Mouse (Mus musculus): ENCODE measurements around the gene 4632433K11Rik. TPM values are rescaled to one million over a fixed set of nuclear protein-coding genes. Genes with fewer than 3 reads are reported as not detected.
"Not testable (repeated sequence)": the region's sequence is repeated elsewhere in the genome, so short reads cannot be mapped to it uniquely, and the experiment has no call there.

The 4632433K11Rik gene
- not detected for total RNA-seq (2021)

GRCm38 (mm10) chr7:5033818-5034217 is at the start of gene 4632433K11Rik:
Gene 4632433K11Rik (plus strand): TSS chr7:5034118.
- no peak for DNase-seq

GRCm38 (mm10) chr7:4988250-4988649 is 45.7 kb upstream of the 4632433K11Rik start:
- no peak for DNase-seq

GRCm38 (mm10) chr7:4993347-4993998 is 40.4 kb upstream of the 4632433K11Rik start:
- DNase-seq: no peak

- no peak for DNase-seq
These were observed 39.7 kb upstream of the 4632433K11Rik start for GRCm38 (mm10) chr7:4993999-4994788.

GRCm38 (mm10) chr7:4995268-4996002 is 38.5 kb upstream of the 4632433K11Rik start:
- DNase-seq: no peak

- peak; percentile 91 to 93 for DNase-seq
These were observed 37.7 kb upstream of the 4632433K11Rik start, which contains the start of gene Zfp579 for GRCm38 (mm10) chr7:4996003-4996895. Gene Zfp579 (minus strand): TSS chr7:4996158.

- no peak for DNase-seq
These were observed 37.0 kb upstream of the 4632433K11Rik start for GRCm38 (mm10) chr7:4996934-4997333.

- no peak for DNase-seq
These were observed 34.0 kb upstream of the 4632433K11Rik start for GRCm38 (mm10) chr7:4999876-5000275.

- DNase-seq: not testable (repeated sequence)
These were observed 31.0 kb upstream of the 4632433K11Rik start for GRCm38 (mm10) chr7:5002876-5003275.

GRCm38 (mm10) chr7:5008229-5008628 is 25.7 kb upstream of the 4632433K11Rik start:
- no peak for DNase-seq

GRCm38 (mm10) chr7:5012681-5013513 is 21.0 kb upstream of the 4632433K11Rik start:
- DNase-seq: no peak

GRCm38 (mm10) chr7:5014251-5015117 is 19.4 kb upstream of the 4632433K11Rik start, which contains the start of the genes Zfp524 and Fiz1:
Gene Zfp524 (plus strand): TSS chr7:5014415.
Gene Fiz1 (minus strand): TSS chr7:5014697.
- DNase-seq: peak; percentile 95

GRCm38 (mm10) chr7:5015118-5016001 is 18.6 kb upstream of the 4632433K11Rik start, which contains the start of gene Gm44973:
Gene Gm44973 (plus strand): TSS chr7:5015496.
- DNase-seq: peak; percentile 90 to 92

GRCm38 (mm10) chr7:5016057-5016456 is 17.9 kb upstream of the 4632433K11Rik start:
- DNase-seq: no peak

- no peak for DNase-seq
These were observed 17.0 kb upstream of the 4632433K11Rik start for GRCm38 (mm10) chr7:5016920-5017319.

GRCm38 (mm10) chr7:5017352-5017751 is 16.6 kb upstream of the 4632433K11Rik start:
- no peak for DNase-seq

- DNase-seq: no peak
These were observed 16.0 kb upstream of the 4632433K11Rik start for GRCm38 (mm10) chr7:5017931-5018330.

- DNase-seq: not testable (repeated sequence)
These were observed 14.3 kb upstream of the 4632433K11Rik start for GRCm38 (mm10) chr7:5019576-5019975.

Measured in layer of hippocampus, postnatal 36 days (tissue).